Mouse (Mus musculus) forebrain, embryonic 14.5 days (tissue): ENCODE measurements at regions not wholly inside any gene's neighbourhood (a gene's known extent, or its start where the extent isn't known, plus 50 kb on each side); places are given as distances from the start of the nearest gene placed in this dataset.

Experiments used
- ATAC-seq: fragments of 200-750 bp; cut with Nextera tagmentation; 2 replicates; pipeline ENCODE4 v1.8.0; 2017; ENCODE audit warnings: mild to moderate bottlenecking, moderate library complexity
- DNase-seq: peaks from one replicate; pipeline ENCODE4 v3.0.0-alpha.2; 2015; ENCODE audit warnings: low spot score
- H3K27ac ChIP-seq: fragments of 300-500 bp; sonication (generic); 2 replicates; pipeline ENCODE4 v1.5.1; 2014; ENCODE audit warnings: low read depth, mild to moderate bottlenecking, control low read depth, low read length, moderate library complexity
- H3K27me3 ChIP-seq: fragments of 300-500 bp; sonication (generic); replicated peaks from 2 replicates; pipeline ENCODE4 v1.6.1; 2014; ENCODE audit warnings: low read length, control low read depth, mixed read lengths; ENCODE audit not compliant: control insufficient read depth, insufficient read depth
- H3K36me3 ChIP-seq: fragments of 300-500 bp; sonication (generic); 2 replicates; pipeline ENCODE4 v1.6.1; 2014; ENCODE audit warnings: low read length, control low read depth; ENCODE audit not compliant: control insufficient read depth, insufficient read depth
- H3K4me1 ChIP-seq: fragments of 300-500 bp; sonication (generic); 2 replicates; pipeline ENCODE4 v1.6.1; 2014; ENCODE audit warnings: antibody characterized with exemption, low read length, control low read depth; ENCODE audit not compliant: control insufficient read depth, insufficient read depth
- H3K4me2 ChIP-seq: fragments of 300-500 bp; sonication (generic); 2 replicates; pipeline ENCODE4 v1.6.1; 2014; ENCODE audit warnings: mild to moderate bottlenecking, control low read depth, low read length
- H3K4me3 ChIP-seq: fragments of 300-500 bp; sonication (generic); 2 replicates; pipeline ENCODE4 v1.5.1; 2014; ENCODE audit warnings: low read depth, low read length, control low read depth
- H3K9ac ChIP-seq: fragments of 300-500 bp; sonication (generic); 2 replicates; pipeline ENCODE4 v1.6.1; 2014; ENCODE audit warnings: mild to moderate bottlenecking, low read length, control low read depth, moderate library complexity
- H3K9me3 ChIP-seq: fragments of 300-500 bp; sonication (generic); replicated peaks from 2 replicates; pipeline ENCODE4 v1.6.1; 2016; ENCODE audit warnings: low read length, control low read depth, mixed read lengths; ENCODE audit not compliant: control insufficient read depth
- WGBS: fragments of 180-500 bp; shearing (Covaris S2); extraction: QIAGEN DNeasy Blood & Tissue Kit; methylation state at CpG from one replicate; pipeline ENCODE4 v1.1.7; 2014; 5-methylcytosine and 5-hydroxymethylcytosine counted together

DNA sequence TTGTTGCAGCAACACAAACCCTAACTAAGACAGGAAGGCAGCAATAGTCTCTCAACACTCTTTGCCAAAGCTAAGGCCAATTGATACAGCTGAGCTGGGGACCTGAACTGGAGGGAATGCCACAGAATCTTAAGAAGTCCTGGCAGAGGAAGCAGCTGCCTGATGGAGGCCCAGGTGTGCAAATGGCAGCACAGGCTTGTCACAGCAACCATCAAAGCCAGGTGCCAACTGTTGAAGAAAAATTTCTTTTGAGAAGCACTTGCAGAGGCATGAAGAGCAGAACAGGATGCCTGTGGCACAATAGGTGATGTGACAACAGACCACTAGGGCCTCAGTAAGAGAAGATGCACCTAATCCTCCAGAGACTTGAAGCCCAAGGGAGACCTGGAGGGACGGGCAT, 378.1 kb downstream of the Gsdmc2 start:
- 91% methylated on average over 1 of the region's 1 CpGs for WGBS
- Histone ChIP-seq H3K27ac (no peak overlapping the region), H3K9me3 (no peaks in the 10 kb centered on the region)

DNA sequence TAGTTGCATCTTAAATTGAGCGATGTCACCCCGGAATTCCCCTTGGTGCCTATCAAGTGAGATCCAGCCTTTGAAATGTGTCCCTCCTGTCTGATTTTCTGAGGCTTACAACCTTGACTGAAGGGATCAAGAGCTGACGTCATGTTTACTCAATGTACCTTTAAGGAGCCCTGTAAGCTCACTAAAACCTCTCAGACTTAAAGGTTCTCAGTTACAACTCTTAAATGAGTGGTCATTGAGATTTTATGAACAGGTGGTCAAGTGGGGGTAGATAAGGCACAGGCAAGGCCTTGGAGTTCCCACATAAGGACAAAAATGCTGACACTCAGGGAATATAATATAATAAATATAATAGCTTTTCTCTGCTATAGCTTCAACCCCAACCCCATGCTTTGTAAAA, 392.4 kb downstream of the Gsdmc2 start:
- Histone ChIP-seq H3K36me3 (no peaks in the 10 kb centered on the region), H3K27me3 (no peaks in the 10 kb centered on the region), H3K27ac (no peak overlapping the region), H3K9ac (no peak overlapping the region), H3K4me2 (no peak overlapping the region), H3K4me1 (no peaks in the 10 kb centered on the region), H3K9me3 (no peaks in the 10 kb centered on the region), H3K4me3 (no peak overlapping the region)
- ATAC-seq = no peak
- no peak for DNase-seq
- WGBS = 91% methylated on average over 3 of the region's 3 CpGs

More for the DNA sequence above, 378.1 kb downstream of the Gsdmc2 start:
- DNase-seq (no peak), ATAC-seq (no peak)
- Histone ChIP-seq H3K4me2 (no peak overlapping the region), H3K9ac (no peak overlapping the region), H3K4me1 (no peaks in the 10 kb centered on the region), H3K27me3 (no peaks in the 10 kb centered on the region), H3K36me3 (no peaks in the 10 kb centered on the region), H3K4me3 (no peak overlapping the region)

DNA sequence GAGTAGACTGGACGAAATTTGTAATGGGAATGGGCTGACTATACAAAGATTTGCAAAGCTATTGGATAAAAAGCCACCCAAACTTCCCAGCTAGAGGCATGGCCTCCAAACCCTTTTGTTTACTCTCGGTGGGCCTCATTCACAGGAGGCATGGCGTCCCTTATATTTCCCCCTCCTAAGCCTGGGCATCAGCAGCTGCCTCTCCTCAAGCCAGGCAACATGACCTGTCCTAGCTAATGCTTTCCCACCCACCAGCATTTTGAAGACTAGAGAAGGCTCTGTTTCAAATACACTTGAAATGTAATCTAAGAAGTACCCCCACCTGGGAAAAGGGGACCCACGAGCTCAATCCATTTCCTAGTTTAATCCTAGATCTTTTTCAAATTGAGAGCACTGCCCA, 398.7 kb downstream of the Gsdmc2 start:
- H3K27ac ChIP-seq = no peak overlapping the region
- H3K4me1 ChIP-seq = no peaks in the 10 kb centered on the region
- WGBS = 29% methylated on average over 4 of the region's 4 CpGs
- no peaks in the 10 kb centered on the region for H3K36me3 ChIP-seq
- DNase-seq = no peak
- no peaks in the 10 kb centered on the region for H3K9me3 ChIP-seq
- H3K4me2 ChIP-seq = no peak overlapping the region
- no peak for ATAC-seq
- no peaks in the 10 kb centered on the region for H3K27me3 ChIP-seq
- no peak overlapping the region for H3K9ac ChIP-seq
- no peak overlapping the region for H3K4me3 ChIP-seq

DNA sequence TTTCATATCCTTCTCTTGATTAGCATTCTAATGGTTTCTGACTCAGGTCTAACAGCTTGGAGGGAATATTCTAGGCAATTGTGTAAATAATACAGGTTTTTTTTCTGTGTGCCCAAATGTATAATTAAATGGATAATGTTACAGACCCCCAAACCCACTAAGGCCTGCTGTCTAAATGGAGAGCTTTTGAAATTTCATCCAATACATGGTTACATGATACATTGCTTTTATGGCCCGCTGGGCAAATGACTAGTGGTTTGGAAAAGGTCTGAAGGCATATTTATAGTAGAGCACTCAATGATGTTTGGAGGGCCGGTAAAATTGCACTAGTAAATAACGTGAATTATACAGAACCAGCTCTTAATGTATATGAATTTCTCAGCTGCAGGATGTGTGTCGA, 400.0 kb downstream of the Gsdmc2 start:
- Histone ChIP-seq H3K4me1 (no peaks in the 10 kb centered on the region), H3K36me3 (no peaks in the 10 kb centered on the region), H3K27me3 (no peaks in the 10 kb centered on the region), H3K27ac (no peak overlapping the region), H3K4me2 (no peak overlapping the region), H3K9ac (no peak overlapping the region), H3K4me3 (no peak overlapping the region), H3K9me3 (no peaks in the 10 kb centered on the region)
- DNase-seq (no peak), ATAC-seq (no peak)
- 83% methylated on average over 4 of the region's 4 CpGs for WGBS

DNA sequence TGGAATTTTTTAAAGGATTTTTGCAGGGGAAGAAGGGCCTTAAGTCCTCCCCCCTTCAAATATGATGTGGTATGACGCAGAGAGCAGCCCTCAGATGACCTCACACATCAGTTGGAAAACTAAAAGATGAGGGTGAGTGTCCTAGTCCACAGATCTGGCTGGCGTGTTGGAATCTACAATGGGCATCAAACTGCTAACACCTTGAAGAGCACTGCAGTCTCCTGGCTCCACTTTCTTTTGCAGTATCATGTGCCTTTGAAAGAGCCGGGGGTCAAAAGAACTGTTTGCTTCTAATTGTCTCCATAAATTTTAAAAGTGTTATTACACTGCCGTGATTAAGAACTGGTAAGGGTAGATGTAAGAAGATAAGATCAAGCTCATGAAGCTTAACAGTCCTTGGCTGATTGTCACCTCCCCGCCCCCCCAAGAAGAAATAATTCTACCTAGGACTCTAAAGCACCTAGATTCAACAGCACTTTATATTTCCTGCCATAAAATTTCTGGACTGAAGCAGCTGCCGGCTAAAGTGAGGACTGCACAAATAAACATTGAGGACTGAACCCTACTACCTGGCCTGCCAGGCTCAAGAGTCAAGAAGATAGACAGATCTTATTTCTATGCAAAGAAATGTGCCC, 402.7 kb downstream of the Gsdmc2 start:
- ATAC-seq (no peak), DNase-seq (no peak)
- H3K27me3 ChIP-seq = no peaks in the 10 kb centered on the region
- no peaks in the 10 kb centered on the region for H3K9me3 ChIP-seq
- H3K4me1 ChIP-seq = no peaks in the 10 kb centered on the region
- no peak overlapping the region for H3K27ac ChIP-seq
- WGBS = 89% methylated on average over 6 of the region's 6 CpGs
- no peaks in the 10 kb centered on the region for H3K36me3 ChIP-seq
- H3K4me3 ChIP-seq = no peak overlapping the region
- H3K9ac ChIP-seq = no peak overlapping the region
- H3K4me2 ChIP-seq = no peak overlapping the region

DNA sequence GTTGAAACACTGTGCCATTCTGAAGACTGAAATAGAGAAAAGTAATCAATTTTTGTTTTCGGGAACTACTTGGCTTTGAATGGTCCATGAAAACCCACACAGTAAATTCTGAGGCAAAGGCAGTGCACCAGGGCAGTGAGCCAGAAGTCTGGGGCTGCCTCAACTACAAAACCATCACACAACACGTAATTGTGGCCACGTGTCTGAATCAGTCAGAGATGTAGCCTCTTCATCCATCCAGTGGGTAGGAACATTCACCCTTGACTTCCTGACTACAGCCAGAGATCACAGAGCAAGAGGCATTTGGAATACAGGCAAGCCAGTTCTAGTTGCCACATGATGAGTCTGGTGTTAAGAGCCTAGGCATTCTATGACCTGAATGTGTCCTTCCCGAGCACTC, 432.3 kb downstream of the Gsdmc2 start:
- Histone ChIP-seq H3K36me3 (no peaks in the 10 kb centered on the region), H3K4me1 (no peaks in the 10 kb centered on the region), H3K4me3 (no peak overlapping the region), H3K27ac (no peak overlapping the region), H3K27me3 (no peaks in the 10 kb centered on the region), H3K4me2 (no peak overlapping the region), H3K9ac (no peak overlapping the region), H3K9me3 (no peaks in the 10 kb centered on the region)
- ATAC-seq (no peak), DNase-seq (no peak)
- WGBS = 85% methylated on average over 4 of the region's 4 CpGs

DNA sequence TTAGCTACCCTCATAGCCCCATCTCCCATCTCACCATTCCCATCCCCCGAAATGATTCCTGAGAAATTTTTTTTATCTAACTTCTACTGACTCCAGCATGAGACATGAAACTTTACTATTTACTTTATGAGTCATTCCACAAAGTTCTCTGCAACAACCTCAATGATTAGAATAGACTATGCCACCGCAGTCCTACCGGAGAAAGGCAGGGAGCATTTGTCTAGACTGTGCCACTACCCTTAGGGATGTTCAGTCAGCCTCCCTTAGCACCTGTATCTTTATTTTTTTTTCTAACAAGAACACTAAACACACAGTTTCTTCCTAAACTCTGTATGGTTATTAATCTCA, 433.2 kb downstream of the Gsdmc2 start:
- 98% methylated on average over 3 of the region's 3 CpGs for WGBS
- H3K4me2 ChIP-seq = no peak overlapping the region
- no peaks in the 10 kb centered on the region for H3K4me1 ChIP-seq
- no peak overlapping the region for H3K27ac ChIP-seq
- no peak for DNase-seq
- no peaks in the 10 kb centered on the region for H3K36me3 ChIP-seq
- H3K9ac ChIP-seq = no peak overlapping the region
- no peaks in the 10 kb centered on the region for H3K27me3 ChIP-seq
- no peak for ATAC-seq
- no peak overlapping the region for H3K4me3 ChIP-seq
- H3K9me3 ChIP-seq = no peaks in the 10 kb centered on the region

DNA sequence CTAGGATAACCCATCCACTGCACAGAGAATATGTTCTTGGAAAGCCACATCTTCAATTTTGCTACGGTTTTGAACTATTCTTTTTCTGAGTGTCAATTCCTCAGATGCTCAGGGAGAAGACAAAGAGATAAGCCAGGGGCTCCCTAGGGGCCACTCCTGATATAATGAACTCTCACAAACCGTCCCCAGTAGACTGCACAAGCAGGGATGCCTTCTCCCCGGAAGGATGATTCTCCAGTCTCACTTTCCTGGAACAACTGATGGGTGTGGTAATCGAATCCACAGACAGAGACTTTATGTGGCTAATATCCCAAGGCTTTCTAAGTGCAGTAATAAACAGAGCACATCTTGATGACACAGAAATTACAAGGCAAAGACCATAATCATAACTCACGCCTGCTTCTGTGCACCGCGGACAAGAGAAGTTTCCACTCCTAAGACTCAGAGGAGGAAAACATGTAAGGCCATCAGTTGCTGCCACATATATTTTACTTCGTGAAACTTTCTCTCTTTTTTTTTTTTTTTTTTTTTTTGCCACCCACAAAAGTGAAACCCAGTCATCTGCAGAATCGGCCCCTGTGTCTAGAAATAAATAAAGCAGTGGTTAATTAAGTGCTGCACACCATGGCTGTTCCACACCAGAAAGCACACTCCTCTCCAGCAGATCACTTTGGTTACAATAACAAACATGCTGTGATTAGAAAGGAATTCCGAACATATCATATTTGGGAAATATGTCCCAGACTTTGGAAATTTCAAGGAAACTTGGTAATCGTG, 433.8 kb downstream of the Gsdmc2 start:
- DNase-seq (no peak), ATAC-seq (no peak)
- no peak overlapping the region for H3K4me2 ChIP-seq
- H3K9ac ChIP-seq = no peak overlapping the region
- H3K4me3 ChIP-seq = no peak overlapping the region
- WGBS = 77% methylated on average over 11 of the region's 11 CpGs
- H3K9me3 ChIP-seq = no peaks in the 10 kb centered on the region
- H3K27me3 ChIP-seq = no peaks in the 10 kb centered on the region
- H3K27ac ChIP-seq = no peak overlapping the region
- no peaks in the 10 kb centered on the region for H3K4me1 ChIP-seq
- H3K36me3 ChIP-seq = no peaks in the 10 kb centered on the region

DNA sequence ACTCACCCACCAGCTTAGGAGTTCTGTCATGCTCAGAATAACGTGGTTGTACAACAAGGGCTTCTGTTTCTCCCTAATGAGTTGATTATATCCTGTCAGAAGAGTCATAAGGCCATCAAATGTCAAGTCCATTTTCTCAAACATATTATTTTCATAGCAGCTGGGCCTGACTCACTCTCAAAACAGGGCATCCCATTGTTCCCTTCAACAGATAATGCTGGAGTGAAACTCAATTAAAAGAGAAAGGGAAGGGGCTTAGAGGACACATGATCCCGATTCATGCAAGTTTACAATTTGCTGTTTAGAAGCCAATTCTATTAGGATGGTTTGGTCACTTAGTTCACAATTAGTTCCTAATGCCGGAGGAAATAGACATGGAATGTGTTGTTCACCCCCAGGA, 444.5 kb downstream of the Gsdmc2 start:
- no peak overlapping the region for H3K4me2 ChIP-seq
- H3K9ac ChIP-seq = no peak overlapping the region
- no peaks in the 10 kb centered on the region for H3K9me3 ChIP-seq
- no peak overlapping the region for H3K27ac ChIP-seq
- 48% methylated on average over 3 of the region's 3 CpGs for WGBS
- H3K4me1 ChIP-seq = no peaks in the 10 kb centered on the region
- no peak for DNase-seq
- no peaks in the 10 kb centered on the region for H3K27me3 ChIP-seq
- ATAC-seq = no peak
- no peak overlapping the region for H3K4me3 ChIP-seq
- H3K36me3 ChIP-seq = no peaks in the 10 kb centered on the region
